Mouse (Mus musculus) lung, postnatal 36 days (tissue): ENCODE measurements around the gene Cenpn.

Experiments
- DNase-seq: peaks from one replicate; pipeline ENCODE4 v3.0.0; 2022; ENCODE audit warnings: mixed read lengths

Gene Cenpn

DNA sequence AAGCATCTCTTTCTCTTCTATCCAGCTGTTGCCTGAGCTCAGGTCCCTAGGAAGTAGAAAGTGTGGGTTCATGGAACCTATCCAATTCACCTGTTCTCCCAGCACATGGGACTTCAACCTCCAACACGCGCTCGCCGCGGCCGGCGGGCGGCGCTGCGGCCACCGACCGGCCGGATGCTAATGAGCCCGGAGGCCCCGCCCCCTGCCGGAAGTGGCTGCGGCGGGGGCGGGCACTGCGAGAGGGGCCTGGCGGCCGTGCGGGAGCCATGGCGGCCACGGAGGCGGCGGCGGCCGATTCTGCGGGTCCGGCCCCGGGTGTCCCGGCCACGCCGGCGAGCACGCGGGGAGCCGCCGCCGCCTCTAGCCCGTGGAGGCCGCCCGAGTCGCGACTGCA is 21.6 kb downstream of the Cenpn start, which contains the start of gene Atmin:
Gene Atmin (plus strand): TSS at position 233 of the 394 bp plus-strand sequence.
- DNase-seq = peak; percentile 93

DNA sequence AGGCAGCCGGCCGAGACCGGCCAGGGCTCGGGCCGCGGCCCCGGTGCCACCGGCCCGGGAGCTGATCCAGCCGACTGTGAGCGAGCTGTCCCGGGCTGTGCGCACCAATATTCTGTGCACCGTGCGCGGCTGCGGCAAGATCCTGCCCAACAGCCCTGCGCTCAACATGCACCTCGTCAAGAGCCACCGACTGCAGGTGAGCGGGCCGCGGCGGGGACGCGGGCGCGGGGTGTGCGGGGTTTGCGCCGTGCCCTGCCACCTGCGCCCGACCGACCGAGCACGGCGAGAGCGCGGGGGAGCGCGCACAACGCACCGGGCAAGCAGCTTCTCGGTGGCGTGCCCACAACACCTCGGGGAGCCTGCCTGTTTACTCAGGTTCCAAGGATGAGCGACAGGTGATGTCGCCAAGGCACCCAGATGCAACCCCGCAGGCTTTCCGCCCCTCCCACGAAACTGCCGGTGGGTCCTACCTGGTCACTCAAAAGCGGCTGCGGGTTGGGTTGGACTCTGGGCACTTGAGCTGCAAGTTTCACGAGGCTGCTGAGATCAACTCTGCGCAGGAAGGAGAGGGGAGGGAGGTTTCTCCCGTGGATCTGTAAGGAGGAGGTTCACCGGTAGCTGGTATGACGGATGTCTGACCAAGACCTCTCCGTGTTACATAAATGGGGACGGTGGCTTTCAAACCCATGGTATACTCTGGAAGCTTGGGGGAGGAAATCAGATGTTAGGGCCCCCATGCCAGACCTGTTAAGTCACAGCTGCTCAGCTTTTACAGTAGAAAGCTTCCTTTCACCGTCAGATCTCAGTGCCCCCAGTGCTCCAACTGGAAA is 22.2 kb downstream of the Cenpn start:
- DNase-seq = peak; percentile 27

DNA sequence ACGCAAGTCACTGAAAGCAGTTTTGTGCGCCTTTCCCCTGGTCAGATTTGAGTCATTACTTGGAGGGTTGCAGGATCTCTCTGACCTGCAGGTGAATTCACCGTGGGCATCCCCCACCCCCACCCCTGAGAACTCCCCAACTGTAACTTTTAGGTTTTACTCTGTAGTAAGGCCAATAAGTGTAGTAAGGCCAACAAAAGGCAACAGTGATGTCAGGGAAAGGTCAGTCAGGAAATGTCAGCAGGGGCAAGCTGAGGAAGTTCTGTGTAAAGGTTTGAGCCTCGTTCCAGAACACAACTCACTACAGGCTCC is 22.8 kb downstream of the Cenpn start:
- no peak for DNase-seq

DNA sequence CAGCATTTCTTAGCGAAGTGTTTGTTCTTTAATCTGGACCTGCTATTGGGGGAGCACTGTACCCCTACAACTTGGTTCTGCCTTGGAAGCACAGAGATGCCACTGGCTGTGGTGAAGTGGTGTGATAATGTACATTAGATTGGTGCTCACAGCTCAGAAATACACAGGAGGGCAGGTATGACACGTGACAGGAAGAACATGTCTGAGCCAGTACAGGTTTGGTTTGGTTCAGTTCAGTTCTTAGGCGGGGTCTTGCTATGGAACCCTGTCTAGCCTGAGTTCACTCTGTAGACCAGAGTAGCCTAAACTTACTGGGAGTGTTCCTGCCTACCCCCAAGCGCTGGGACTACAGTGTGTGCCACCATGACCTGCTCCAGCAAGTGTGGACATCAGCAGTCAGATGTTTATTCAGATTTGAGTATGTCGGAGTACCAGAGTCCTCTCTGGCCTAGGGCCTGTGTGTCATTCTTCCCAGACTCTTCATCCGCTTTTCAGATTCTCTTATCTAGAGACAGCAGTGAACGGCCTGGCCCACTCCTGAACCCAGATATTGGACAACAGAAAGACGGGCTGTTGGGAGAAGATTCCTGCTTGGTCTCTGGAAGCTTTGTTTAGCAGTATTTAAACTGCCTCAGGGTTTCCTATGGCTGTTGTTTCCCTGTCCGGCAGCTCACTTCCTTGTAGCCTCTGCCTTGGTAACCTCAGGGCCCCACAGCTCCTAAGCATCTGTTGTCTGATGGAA is 23.8 kb downstream of the Cenpn start:
- DNase-seq = no peak

DNA sequence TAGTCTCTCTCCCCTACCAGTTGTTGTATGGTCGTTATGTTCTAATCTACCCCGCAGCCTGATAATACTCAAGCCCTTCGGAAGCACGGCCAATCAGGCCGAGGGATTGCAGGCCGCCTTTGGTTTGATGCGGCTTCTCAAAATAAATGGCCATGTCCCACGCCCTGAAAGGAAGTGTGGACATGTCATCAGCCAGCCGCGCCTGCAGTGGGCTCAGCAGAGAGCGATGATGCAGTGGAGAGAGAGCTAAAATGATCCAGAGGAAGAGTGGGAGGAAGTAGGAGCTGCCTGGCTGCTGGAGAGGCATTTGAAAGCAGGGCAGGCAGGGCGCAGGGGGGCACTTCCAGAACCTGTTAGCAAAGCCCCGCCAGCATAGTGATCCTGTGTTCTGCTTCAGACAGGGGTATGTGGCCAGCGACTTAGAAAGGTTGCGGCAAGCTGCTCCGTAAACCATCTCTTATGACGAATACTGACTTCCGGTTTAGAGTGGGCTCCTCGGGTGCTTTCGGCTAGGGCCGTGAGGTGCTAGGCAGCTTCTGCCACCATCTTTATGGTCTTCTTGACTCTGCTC is 24.8 kb downstream of the Cenpn start:
- peak; percentile 26 for DNase-seq

DNA sequence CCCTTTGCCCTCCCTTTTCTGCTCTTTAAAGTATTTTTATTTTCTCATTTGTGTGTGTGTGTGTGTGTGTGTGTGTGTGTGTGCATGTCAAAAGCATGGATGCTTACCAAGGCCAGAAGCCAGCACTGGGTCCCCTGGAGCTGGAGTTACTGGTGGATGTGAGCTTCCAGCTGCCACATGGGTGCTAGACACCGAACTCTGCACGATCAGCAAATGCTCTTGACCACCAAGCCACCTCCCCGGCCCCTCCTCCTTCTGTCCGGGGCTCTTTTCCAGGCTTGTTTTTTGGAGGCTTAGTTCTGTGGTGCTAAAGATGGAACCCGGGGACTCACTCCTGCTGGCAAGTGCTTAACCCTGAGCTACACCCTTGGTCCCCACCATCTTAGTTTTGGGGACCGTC is 25.3 kb downstream of the Cenpn start:
- no peak for DNase-seq

DNA sequence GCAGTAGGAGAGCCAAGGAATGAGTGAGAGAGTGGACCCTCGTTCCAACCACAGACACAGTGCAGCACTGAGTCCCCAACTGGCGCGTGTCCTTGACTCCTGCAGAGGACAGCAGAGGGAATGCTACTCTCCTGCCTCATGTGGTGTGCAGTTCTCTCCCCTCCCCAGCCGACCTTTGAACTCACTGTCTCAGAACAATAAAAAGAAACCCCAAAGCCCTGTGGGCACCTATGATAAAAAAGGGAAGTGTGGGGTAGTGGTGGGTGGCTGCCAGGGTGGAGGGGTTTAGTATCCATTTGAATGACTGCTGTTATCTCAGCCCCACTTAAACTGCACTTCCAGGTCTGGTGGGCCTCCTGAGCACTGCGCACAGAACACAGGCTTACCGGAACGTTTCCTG is 26.1 kb downstream of the Cenpn start:
- DNase-seq = no peak

DNA sequence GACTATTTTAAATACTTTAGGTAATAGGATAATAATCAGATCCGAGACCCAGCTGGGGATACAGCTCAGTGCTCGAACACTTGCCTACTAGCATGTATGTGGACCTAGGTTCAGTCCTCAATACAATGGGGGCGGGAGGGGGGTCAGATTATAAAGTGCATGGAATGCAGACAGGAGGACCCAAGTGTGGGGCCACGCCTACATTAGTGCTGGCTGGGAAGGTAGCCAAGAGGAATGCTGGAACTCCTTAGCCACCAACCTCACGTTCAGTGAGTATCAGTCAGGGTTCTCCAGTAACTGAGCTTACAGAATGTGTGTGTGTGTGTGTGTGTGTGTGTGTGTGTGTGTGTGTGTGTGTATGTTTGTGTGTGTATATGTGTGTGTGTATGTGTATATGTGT is 29.8 kb downstream of the Cenpn start:
- DNase-seq = peak; percentile 46

DNA sequence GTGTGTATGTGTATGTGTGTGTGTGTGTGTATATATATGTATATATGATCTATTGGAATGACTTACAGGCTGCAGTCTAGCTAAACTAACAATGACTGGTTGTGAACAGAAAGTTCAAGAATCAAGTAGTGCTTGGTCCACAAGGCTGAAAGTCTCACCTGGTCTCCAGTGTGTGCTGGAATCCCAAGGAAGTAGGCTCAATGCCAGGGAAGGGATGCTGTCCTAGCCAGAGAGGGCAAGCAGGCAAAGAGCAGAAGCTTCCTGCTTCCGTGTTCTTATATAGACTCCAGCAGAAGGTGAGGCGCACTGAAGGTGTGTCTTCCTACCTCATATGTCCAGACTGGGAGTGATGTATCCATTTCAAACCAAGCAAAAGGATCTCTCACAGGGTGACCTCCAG is 30.2 kb downstream of the Cenpn start:
- peak; percentile 20 for DNase-seq

DNA sequence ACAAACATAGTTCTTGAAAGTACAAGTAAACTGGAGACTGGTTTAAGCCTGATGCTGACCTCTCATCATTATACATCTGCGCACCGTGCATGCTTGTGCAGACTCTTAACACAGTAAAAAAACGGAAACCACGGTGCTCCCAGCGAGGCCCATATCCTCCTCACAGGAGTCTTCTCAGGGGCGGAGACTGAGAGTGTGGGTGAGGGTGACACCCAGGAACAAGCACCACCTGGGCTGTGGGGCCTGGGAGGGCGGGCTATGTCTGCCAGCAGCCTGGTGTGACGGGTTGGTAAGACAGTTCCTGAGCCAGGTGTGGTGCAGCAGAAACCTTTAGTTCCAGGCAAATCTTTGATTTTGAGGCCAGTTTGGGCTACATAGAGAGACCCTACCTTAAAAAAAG is 30.9 kb downstream of the Cenpn start:
- DNase-seq = no peak

DNA sequence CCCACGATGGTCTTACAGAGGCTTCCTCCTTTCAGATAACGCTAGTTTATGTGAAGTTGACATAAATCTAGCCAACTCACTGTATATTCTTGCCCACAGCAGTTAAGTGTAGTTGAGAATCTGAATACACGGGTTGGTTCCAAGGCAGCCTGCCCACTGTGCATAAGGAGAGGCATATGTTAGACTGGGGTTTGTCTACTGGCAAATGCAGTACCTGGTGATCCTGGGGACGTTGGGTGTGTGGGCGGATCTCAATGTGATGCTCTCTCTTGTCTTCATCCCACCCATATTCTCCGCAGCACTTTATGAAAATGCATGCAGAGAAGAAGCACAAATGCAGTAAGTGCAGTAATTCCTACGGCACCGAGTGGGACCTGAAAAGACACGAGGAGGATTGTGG is 32.9 kb downstream of the Cenpn start:
- DNase-seq = no peak

DNA sequence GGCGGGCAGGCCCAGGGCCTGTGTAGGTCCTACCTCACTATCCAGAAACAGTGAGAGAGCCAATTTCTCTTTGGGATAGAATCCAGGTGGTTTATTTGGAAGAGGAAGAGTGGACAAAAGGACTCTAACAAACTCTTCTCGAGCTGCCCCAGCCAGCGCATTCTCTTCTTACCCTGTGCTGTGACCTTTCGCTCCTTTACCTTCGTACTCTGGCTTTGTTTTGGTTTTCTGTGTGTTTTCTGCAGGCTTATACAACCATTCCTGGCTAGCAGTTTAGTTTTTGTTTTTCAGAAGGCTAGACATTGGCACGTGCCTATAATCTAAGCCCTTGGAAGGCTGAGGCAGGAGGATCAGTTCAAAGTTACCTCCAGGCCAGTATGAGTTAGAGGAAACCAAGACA is 48.0 kb downstream of the Cenpn start:
- no peak for DNase-seq

DNA sequence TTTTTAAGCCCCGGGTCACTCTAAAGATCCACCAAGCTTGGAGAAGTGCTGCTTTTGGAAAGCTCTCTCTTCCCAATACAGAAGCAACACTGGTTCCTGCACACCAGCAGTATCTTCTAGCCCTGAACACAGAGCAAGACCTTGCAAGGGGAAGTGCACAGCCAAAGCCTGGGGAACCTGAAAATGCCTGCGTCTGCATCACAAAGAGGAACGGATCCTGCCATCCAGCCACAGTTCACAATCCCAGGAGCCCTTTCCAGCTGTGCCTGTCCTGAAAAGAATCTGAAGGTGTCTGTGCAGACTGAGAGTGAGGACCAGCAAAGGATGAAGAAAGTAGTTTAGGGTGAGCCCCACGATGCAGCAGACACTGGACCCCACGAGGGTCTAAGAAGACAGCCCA is 53.5 kb downstream of the Cenpn start:
- no peak for DNase-seq

DNA sequence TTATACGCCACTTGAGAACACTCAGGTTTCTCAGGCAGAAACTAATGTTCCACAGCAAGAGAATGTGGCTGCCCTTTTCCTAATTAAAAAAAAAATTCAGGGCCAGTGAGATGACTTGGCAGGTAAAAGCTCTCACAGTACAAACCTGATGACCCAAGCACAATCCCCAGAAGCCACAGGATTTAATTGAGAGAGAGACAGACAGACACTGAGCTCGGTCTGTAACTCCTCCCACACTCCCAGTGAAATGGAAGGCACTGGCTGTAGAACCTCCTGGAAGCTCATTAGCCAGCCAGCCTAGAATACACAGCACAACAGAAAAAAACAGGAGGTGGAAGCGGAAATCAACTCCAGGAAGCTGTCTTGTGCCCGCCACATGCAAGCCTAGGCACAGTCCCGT is 54.1 kb downstream of the Cenpn start:
- no peak for DNase-seq

DNA sequence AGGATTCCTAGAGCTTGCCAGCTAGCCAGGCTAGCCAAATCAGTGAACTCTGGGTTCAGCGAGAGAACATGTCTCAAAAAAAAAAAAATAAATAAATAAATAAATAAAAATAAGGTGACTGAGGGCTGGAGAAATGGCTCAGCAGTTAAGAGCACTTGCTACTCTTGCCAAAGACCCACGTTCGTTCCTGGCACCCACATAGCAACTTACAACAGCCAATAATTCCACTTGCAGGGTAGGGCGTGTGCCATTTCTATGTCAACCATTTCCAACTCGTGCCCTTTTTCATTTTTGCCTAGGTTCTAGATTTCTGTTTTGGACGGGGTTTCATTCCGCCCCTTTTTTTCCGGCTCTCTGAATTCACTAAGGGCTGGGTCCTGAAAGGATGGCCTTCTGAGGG is 56.5 kb downstream of the Cenpn start:
- no peak for DNase-seq

DNA sequence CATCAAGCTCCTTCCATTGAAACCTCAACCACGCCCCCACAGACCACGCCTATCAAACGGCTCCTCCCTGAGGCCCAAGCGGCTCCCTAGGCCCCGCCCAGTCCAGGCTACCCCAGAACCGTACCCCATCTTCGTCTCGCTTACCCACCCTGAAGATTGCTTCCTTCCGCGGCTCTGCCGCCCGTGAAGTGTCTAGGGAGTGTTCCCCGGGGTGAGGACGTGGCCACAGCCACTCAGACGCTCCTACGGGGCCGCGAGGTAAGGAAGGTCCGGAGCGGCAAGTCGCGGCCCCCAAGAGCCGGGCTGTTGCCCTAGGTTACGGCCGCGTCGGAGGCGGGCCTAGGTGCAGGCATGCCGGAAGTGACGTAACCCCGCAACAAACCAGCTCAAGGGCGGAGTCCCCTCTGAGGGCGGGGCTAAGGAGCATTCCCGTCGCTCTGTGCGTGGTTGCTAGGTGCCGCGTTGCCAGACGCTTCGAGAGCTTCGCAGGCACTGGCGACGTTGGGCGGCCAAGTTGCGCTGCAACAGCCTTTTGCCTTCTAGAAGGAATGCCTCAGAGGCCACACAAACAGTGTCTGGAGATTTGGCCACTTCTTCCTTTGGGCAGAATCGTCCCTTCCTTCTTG is 57.2 kb downstream of the Cenpn start, which contains the start of gene 1700030J22Rik:
Gene 1700030J22Rik (minus strand): TSS at position 329 of the 626 bp plus-strand sequence.
- peak; percentile 99 for DNase-seq

DNA sequence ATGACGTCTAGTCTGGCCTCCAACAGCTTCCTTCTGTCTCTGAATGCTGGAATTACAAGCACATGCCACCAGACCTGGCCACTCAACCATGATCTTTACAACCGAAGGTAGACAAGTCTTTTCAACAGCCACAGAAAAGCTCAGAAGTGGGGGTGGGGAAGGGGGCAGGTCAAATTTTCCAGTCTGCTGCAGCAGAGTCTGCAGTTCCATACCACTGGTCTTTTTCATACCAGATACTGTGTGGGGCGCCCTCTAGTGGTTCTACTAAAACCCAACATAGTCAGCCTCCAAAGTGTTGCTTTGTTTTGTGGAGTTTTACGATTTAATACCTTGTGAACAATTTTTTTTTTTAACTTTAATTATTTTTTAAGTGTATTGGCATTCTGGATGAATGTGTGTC is 58.6 kb downstream of the Cenpn start:
- peak; percentile 85 for DNase-seq

DNA sequence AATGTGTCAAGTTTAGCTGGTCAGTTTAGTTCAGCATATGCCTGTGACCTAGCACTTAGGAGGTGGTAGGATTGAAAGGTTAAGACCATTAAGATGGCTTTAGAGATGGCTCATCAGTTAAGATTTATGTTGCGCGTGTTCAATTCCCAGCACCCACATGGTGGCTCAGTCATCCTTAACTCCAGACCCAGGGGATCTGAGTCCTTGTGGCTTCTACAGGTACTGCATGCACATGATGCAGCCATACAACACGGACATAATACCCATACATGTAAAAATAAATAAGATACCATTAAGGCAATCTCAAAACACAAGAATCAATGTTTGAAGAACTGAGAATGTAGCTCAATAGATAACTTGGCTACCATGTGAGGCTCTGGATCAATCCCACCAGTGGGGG is 68.3 kb downstream of the Cenpn start:
- no peak for DNase-seq
